Mouse (Mus musculus) urinary bladder, adult 18-20 months (tissue): ENCODE data around the gene Tmem136.
A peak's percentile ranks its signal among the peaks of the same experiment; 100 is the strongest.
"Not testable (repeated sequence)": the region's sequence is repeated elsewhere in the genome, so short reads cannot be mapped to it uniquely, and the experiment has no call there.

Experiments used
- DNase-seq, 2 experiments: peaks; one replicate each; pipeline ENCODE4 v3.0.0; 2022; ENCODE audit warnings: low spot score in 2 of 2, mixed read lengths in 2 of 2

Tmem136 gene

DNA sequence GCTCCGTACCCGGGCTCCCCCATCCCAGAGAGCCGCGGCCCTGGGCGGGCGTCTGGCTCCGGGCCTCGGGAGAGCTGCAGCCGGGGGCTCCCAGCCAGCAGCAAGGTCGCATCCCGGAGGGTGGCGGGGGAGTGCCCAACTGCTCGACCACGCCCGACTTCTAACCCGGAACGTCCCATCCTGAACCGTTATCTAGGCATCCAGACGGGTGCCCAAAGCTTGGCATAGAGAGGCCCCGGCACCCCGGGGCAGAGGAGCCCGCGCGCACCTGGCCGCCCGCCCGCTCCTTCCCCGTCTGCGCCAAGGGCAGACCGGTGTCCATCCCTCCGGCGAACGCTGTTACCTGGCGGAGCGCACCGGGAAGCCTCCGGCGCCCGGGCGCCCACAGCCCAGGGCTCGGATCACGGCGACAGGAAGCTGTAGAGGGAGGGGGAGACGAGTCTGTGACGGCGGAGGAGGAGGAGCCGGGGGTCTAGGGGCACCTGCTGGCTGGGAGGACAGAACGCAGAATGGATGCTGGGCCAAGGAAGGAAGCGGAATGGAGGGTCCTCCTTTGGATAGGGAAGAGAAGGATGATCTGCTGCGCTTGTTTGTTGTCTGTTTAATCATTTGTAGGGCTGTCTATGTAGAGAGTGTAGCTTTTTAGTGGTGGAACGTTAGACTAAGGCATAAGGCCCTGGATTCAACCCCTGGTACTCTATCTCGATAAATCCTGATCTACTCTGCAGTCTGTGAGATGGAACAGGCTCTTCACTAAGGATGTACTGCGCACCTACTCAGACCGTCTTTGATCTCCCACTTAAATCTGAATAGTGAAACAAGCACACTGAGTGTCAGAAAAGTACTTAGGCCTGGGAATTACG lies at the start of gene Tmem136:
TSS of gene Tmem136 (minus strand) at position 437 of the 863 bp plus-strand sequence.
- DNase-seq: peak in 1 of 2 experiments; percentile 18

GRCm38 (mm10) chr9:43155960-43156359 lies 39.6 kb upstream of the Tmem136 start:
- DNase-seq: no peak

DNA sequence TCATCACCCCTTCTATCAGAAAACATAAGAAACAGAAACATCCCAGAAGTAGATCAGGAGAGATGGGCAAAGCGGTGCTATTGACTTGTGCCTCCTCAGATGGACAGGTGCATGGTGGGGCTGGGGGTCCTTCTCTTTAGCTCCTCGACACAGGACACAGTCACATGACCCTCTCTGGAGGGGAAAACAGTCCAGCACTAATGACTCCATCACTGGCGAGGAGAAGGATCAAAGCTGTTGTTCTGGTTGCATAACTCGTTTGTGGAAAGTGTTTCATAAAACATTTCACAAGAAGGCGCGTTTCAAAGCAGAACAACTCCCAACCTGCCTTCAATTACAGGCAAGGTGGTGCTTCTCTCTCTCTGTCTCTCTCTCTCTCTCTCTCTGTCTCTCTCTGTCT lies 35.4 kb upstream of the Tmem136 start:
- no peak for DNase-seq

DNA sequence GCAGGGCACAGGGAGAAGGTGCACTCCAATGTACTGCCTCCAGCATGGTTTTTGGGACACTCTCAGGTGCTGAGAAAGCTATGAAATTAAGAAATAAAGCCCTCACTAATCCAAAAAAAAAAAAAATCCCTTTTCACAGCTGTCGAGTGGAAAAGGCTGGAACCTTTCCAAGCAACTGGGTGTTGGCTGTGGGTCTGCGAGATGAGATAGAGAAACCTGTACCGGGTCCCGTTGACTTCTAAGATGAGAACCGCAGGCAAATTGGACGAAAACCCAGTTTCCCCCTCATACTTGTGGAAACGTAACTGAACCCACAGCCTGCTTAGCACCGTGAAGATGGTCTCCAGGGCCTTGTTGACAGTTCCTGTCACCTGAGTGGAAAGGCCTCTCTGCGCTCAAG lies 34.6 kb upstream of the Tmem136 start:
- DNase-seq: no peak

DNA sequence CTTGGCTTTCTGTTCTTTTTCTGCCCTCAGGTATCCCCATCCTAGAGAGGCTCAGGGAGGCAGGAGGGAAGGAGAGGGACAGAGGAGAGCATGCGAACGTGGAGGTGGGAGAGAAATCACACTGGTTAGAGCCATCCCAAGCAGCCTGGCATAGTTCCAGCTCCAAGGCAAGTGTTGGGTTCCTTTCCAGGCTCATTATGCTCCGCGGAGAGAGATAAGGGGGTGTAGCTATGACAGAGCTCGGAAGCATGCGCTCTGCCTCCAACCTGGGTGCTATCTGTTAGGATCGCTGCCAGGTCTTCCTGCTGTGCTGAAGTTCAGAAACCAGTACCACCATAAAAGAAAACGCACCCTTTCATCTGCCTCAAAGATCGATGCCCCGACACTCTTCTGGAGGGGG lies 33.7 kb upstream of the Tmem136 start:
- DNase-seq: peak in 1 of 2 experiments; percentile 40

GRCm38 (mm10) chr9:43149498-43149897 lies 33.1 kb upstream of the Tmem136 start:
- DNase-seq: no peak

GRCm38 (mm10) chr9:43145196-43145595 lies 28.8 kb upstream of the Tmem136 start:
- DNase-seq: no peak

DNA sequence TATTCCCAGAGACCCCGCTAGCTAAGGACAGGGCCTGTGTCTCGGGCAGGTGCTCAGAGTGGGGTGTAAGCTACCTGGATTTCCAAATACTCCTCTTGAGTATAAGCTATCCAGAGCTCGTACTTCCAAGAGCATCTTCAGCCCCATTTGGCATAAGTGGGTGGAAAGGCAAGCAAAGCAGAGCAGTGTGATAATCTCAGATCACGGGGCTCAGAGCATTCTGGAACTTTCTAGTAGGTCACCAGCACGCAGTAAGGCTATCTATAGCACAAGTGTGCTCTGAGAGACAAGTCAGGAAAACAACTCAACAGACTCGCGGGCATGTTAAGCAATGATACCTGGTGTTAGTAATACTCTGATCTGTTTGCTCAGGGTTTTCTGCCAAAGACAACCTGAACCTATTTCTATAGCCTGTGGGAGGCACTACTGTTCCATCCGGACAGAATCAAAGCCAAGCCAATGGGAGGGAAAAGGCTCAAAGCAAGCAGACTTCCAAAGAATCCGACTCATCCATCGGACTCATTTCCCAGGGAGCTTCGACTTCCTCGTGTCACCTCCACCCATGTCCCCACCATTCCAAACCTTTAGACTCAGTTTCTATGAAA lies 27.9 kb upstream of the Tmem136 start:
- DNase-seq: no peak

DNA sequence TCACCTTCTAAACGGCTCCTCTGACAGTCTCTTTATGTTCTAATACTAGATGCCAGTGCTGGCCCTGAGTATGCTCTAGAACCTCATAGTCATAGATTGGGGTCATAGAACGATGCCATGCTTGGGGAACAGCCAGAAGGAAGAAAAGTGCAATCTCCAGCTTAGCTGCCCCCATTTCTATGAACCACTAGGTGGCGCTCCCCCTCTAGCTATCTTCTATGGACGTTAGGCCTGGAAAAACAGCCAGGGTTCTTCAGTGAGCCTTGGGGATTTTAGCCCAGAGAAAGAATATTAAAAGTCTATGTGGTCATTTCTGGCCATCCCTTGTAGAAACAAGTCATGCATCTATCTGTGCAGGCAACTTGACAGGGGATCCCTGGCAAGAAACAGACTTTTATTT lies 25.5 kb upstream of the Tmem136 start:
- peak in 1 of 2 experiments; percentile 64 for DNase-seq

DNA sequence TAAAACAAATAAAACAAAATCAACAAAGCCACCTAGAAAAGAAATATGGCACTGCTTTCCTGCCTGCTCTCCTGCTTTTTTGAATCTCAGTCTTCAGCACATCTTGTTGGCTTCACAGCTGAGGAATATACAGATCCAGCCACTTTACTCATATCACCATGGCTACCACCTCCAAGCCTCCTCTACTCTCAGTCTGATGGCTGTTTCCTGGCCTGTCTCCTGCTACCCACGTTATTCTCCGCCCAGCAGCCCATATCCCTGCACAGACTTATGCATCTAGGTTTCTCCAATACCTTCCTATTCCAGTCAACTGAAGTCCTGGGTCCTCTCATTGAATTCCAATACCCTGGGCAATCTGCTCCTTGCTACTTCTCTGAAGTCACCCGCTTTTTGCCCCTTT lies 17.2 kb upstream of the Tmem136 start:
- no peak for DNase-seq

- DNase-seq: no peak
These were observed 16.0 kb upstream of the Tmem136 start for GRCm38 (mm10) chr9:43132380-43132779.

- DNase-seq: peak in 1 of 2 experiments; percentile 52
These were observed 15.6 kb upstream of the Tmem136 start for GRCm38 (mm10) chr9:43131940-43132339.

DNA sequence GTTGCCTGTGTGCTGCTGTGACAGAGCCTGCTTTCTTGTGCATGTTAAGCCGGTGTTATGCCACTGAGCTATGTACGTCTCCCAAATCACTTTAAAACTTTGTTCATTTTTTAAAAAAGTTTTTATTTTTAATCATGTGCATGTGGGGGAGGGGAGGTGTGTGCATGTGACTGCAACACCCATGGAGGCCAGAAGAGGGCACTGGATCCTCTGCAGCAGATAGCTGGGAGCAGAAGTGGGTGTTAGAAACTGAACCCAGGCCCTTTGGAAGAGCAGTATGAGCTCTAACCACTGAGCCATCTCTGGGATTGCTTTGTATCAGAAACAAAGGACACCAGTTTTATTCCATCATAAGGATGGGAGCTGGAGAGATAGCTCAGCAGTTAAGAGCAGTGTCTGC lies 14.3 kb upstream of the Tmem136 start:
- DNase-seq: no peak

DNA sequence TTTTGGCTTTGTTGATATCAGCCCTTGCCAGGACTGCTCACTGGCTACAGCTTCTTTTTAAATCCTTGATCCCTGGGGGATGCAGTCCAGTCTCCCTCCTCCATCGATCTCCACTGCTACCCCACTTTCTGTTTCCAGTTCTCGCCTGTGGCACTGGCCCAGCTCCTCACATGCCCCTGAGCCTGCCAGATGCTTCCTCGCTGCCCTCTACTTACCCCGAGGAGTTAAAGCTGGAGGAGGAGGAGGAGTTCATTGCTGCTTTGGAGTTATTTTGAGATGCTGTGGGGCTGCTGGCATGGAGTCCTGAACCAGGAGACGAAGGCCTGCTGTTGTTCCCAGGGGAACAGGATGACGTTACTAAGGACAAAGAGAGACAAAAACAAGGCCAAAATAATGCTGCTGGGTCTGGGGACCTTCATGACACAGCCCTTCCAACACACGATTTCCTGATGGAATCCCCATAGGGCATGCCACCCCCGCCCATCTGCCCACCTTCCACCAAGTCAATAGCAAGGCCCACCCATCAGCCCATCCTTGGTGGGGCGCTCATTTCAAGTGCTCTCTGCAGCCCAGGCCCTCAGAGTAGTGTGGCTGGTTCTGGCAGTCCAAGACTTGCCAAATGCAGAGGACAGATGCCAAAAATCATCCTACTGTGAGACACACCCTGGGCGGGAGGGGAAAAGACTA lies 10.9 kb upstream of the Tmem136 start:
- DNase-seq: peak in 1 of 2 experiments; percentile 69

DNA sequence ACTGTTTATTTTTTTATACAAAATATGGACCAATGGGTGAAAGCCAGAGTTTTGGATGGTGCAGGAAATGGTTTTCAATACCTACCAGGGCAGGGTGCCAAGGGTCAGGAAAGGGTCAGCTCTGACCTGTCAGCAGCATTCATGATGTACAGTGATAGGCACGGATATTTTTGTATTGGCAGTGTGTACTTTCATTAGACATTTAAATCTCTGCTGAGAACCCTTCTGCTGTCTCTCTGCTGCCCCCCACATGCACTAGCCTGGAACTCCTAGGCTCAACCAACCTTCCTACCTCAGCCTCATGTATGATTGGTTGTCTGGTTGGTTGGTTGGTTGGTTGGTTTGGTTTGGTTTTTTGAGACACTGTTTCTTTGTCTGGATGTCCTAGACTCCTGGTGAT lies 6.0 kb upstream of the Tmem136 start:
- no peak for DNase-seq

DNA sequence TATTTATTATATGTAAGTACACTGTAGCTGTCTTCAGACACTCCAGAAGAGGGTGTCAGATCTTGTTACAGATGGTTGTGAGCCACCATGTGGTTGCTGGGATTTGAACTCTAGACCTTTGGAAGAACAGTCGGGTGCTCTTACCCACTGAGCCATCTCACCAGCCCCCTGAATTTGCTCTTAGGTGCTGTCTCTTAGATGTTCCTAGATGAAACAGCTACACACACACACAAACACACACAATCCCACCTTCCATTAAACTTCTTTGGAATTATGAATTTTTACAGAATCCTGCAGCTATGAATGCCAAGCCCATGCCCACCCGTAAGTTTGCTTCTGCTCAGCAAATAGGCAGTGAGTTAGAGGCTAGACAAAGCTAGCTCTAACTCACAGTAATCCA lies 5.6 kb upstream of the Tmem136 start:
- DNase-seq: not testable (repeated sequence)

GRCm38 (mm10) chr9:43116997-43117336 lies 597 bp upstream of the Tmem136 start:
- DNase-seq: no peak

DNA sequence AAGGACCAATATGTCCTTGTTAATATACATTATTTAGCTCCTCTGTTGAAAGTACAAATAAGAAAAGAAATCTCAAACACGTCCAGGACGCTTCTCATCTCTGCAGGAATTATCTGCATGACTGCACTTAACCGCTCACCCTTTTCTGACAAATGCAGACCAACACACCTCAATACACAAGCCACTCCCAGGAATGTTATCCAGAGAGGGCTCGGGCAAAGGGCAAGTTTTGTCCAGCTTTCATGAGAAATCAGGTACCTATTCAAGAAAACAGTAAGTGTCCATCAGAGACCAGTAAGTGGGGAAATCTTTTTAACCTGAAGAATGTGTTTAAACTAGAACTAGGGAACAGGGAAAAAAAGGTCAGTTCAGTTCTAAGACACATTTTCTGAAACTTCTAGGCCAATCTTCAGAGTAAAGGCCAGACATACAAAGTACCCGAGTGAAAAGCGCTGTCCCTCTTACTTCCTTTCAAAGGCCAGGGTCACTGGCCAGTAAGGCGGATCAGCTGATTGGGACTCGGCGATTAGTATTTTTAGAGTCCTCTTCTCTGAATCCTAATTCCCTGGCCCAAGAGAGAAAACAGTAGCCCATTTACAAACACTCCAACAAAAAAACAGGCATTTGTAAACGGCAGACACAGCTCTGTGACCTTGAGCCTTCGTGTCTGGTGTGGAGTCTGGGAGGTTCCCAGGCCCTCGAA lies 788 bp downstream of the Tmem136 start:
- no peak for DNase-seq

DNA sequence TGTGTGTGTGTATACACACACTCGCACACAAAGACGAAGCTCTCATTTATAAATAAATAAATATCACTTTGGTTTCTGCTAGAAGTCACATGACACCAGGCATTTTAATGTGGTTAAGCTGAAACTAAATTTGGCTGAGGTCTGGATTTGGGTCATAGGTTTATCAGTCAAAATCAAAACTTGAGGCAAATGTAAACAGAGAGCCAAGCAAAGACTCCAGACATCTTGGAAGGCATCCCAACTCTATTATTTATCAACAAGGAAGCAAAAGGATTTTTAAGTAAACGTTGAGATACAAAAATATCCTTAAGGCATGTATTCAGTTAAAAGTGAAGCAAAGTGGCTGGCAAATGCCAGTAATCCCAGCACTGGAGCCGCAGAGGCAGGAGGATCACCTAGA lies 1.5 kb downstream of the Tmem136 start:
- DNase-seq: no peak

DNA sequence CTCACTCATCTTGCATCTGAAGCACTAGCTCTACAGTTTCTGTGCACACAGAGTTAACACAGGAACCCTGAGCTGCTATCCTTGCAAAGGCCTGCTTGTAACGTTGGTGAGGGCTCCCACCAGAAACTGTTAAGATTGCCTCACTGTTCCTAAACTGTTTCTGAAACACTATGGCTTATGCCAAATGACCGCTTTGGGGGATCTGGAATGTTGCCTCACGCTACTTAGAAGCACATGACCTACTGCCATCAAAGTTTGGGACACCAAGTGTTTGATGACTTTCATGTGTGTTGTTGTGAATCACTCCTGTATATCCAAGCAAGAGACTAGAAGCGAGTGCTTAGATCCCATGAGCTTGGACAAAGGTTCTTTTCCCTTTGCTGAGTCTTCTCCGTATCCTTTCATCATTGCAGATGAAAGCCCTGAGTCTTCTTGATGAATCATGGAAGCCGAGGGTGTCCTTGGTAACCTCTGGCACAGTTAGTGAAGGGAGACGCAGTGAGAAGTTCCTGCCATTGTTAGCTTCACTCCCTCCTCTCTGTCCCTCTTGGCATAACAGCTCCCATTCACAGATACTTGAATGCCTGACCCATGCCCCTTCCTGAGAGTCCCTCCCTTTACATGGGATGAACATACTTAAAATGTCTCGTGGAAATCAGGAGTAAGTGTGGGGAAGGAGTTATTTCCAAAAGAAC lies 5.9 kb downstream of the Tmem136 start:
- DNase-seq: no peak

GRCm38 (mm10) chr9:43109125-43109524 lies 7.2 kb downstream of the Tmem136 start:
- no peak for DNase-seq

GRCm38 (mm10) chr9:43108721-43109120 lies 7.6 kb downstream of the Tmem136 start:
- no peak for DNase-seq
